Mouse (Mus musculus): ENCODE measurements around the gene BC004004.

GRCm38 (mm10) chr17:29299282-29299681 lies 30.7 kb downstream of the BC004004 start:
- TF ChIP-seq POLR2A (IDR thresholded peaks at IDR 0.05; ENCODE audit: control insufficient read depth in 1 of 2, insufficient read depth in 1 of 2, low read depth in 1 of 2, low read length in 2 of 2, poor library complexity in 1 of 2) (no peak), CHD2 (IDR thresholded peaks at IDR 0.05; ENCODE audit: low read length) (no peak), HCFC1 (IDR thresholded peaks at IDR 0.05; ENCODE audit: low read depth, low read length) (no peak), CTCF (IDR thresholded peaks at IDR 0.05 in 2 of 3, conservative IDR thresholded peaks at IDR 0.05 in 1 of 3; ENCODE audit: control insufficient read depth in 1 of 3, insufficient read depth in 1 of 3, low read depth in 2 of 3, low read length in 3 of 3, poor library complexity in 1 of 3, severe bottlenecking in 1 of 3) (no peak), RCOR1 (IDR thresholded peaks at IDR 0.05; ENCODE audit: low read depth, low read length) (no peak), TCF12 (IDR thresholded peaks at IDR 0.05; ENCODE audit: low read depth, low read length) (no peak), MXI1 (IDR thresholded peaks at IDR 0.05; ENCODE audit: low read depth, low read length) (no peak), NRF1 (IDR thresholded peaks at IDR 0.05; ENCODE audit: insufficient read depth, low read depth, low read length, poor library complexity, severe bottlenecking) (no peak), RAD21 (IDR thresholded peaks at IDR 0.05; ENCODE audit: low read depth, low read length) (no peak), USF1 (IDR thresholded peaks at IDR 0.05; ENCODE audit: low read depth, low read length) (no peak)

All from MEL (cell line).